Mouse (Mus musculus) heart, postnatal 36 days (tissue): ENCODE data around the gene Tnk1. TPM values are rescaled to one million over a fixed set of nuclear protein-coding genes. Genes with fewer than 3 reads are reported as not detected.

Source experiments
- DNase-seq, 2 experiments: peaks; one replicate each; pipeline ENCODE4 v3.0.0; 2021 to 2022
- intact Hi-C: fragments of 180-260 bp; cut with DNase I; formaldehyde crosslinking; loops from one replicate; pipeline ENCODE4 v1.15.1; 2025
- microRNA-seq, 2 experiments: library from miRNA; unstranded; fragments of <30 nt; microRNA quantifications; one replicate each; pipeline ENCODE4 v1.2.0; 2021; ENCODE audit warnings: borderline number of aligned reads in 2 of 2
- total RNA-seq, 2 experiments: library from RNA; stranded (reverse); gene quantifications; 2 replicates each; pipeline ENCODE4 v1.2.3; 2021

Tnk1 gene
- total RNA-seq, 2 experiments from 2014 or later: 0.08 to 0.11 TPM

DNA sequence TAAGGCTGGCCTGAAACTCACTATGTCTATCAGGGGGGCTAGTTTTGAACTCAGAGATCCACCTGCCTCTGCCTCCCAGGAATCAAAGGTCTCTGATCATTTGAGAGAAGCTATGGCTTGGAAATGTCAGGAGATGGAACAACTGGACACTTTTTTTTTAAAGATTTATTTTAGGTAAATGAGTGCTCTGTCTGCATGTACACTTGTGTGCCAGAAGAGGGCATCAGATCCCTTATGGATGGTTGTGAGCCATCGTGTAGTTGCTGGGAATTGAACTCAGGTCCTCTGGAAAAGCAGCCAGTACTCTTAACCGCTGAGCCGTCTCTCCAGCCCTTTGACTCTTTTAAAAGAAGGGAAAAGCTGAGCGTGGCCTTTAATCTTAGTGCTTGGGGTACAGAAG lies 52.2 kb downstream of the Tnk1 start:
- intact Hi-C loops: no loop called here

DNA sequence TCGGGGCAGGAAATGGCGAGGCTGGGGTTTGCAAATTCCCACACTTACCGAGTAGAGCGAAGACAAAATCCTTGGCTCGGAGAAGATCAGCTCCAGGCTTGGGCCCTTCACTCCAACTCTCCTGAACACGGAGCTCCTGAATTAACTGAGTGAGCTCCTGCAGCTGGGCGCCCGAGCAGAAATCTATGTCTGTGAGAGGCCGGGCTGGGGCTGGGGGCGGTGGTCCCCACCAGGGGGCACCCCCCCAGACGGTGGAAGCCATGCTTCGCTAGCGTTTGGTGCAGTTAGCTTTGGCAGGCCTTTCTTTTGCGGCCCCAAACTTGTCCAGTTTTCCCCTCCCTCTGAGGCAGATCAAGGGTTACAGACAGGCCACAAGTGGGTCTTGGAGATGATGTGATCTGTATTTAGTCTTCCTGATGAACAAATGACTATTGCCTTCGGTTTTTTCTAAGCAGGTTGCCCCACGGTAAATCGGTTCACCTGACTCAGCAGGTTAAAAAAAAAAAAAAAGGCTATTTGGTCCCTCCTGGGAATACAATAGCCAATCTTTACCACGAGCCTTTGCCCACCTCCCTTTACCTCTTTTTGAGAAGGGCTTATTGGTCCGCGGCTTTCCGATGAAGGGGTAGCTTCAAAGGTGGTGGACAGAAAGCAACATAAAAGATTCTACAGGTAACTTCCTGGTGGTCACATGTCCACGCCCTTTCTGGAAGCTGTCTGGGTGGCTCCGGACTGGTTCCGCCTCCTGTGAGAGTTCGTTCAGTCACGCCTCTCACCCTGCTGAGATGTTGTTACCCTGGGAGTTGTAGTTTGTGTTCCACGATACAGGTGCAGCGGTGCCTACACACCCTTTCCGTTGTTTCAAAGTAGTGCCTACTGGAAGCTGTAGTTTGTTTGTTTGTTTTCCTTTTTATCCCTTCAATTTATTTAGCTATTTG lies 53.3 kb downstream of the Tnk1 start, which contains the start of gene Tmem102:
Gene Tmem102 (minus strand): TSS at position 653 of the 938 bp plus-strand sequence.
- DNase-seq: no peak
- intact Hi-C loops: loop anchor here (5.0 kb wide), 1 partner anchor 123 kb away; the partner anchor contains the start of gene Senp3

More for the DNA sequence above, 52.2 kb downstream of the Tnk1 start:
- DNase-seq: no peak

DNA sequence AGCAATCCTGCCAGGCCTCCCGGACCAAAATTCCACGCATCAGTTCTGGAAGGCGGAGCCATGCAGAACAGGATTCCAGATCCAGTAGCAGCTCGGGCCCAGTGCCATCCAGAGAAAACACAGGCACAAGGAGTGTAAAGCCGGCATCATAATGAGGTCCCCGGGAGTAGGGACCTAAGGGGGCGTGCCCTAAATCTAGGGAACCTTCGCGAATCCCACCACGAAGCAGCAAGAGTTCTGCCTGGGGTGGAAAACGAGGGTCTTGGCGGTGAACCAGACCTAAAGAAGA lies 53.9 kb downstream of the Tnk1 start:
- peak; percentile 23 to 41 for DNase-seq
- intact Hi-C loops: loop anchor here (5.0 kb wide), 1 partner anchor 122 kb away; the partner anchor contains the start of gene Senp3

DNA sequence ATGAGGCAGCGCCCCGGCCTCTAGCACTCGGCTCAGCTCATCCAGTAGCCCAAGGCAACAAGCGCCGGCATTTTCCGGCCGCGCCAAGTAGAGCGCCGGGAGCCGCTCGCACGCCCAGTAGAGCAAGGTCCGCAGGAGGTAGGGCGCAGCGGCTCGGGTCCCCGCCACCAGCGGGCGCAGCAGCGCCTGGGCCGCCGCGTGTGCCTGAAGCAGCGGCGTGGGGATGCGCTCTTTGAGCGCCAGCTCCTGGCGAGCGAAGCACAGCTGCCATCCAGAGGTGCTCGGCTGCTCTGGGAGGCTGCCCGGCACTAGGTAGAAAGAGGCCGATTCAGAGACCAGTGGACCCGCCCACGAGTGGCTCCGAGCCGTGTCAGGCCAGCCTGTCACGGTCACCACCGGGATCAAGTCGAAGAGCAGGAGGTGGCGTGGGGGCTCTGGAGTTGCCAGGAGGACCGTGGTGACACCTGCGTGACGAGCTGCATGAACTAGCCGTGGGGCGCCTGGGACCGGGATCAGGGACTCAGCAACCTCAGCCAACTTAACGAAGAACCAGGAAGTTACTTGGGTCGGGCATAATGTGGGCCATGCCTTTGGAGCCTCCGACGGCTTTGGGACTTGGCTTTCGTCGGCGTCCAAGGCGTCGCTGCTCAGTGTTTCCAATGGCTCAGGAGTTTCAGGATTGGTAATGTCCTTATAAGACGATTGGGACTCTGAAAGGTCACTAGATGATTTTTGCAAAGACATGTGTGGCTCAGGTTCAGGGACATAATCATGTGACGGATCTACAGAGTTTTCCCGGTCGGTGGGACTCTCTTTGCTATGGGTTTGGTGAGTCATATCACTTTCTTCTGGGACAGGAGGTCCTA lies 54.5 kb downstream of the Tnk1 start:
- intact Hi-C loops: loop anchor here (2.0 to 5.0 kb wide), 5 partner anchors 31 to 122 kb away; partner anchors contain the start of genes Polr2a and Senp3
- DNase-seq: peak; percentile 78 to 82

GRCm38 (mm10) chr11:69803328-69803727 lies 55.2 kb downstream of the Tnk1 start:
- no peak for DNase-seq
- intact Hi-C loops: loop anchor here (2.0 to 5.0 kb wide), 5 partner anchors 31 to 121 kb away; partner anchors contain the start of genes Polr2a and Senp3

DNA sequence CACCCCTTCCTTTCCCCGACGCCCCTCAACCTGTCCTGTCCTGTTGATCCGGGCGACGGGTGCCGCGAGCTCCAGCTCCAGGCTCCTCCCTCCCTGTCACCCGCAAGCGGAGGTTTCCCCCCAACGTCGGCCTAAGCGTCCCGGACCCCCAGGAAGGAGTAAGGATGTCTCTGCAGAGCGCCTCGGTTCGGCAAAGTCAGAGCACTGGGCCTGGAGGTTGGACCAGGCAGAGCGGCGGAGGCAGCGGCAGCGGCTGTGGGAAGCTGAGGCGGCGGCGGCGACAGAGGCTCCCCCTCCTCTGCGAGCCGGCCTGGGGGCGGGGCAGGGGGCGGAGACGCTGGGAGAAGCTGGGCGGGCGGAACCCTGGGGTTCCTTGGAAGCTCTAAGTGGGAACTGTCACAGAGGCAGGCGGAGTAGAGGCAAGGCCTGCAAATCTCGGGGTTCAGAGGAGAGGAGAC lies 55.9 kb downstream of the Tnk1 start:
- intact Hi-C loops: loop anchor here (2.0 to 5.0 kb wide), 5 partner anchors 32 to 120 kb away; partner anchors contain the start of genes Polr2a and Senp3
- peak; percentile 92 for DNase-seq

DNA sequence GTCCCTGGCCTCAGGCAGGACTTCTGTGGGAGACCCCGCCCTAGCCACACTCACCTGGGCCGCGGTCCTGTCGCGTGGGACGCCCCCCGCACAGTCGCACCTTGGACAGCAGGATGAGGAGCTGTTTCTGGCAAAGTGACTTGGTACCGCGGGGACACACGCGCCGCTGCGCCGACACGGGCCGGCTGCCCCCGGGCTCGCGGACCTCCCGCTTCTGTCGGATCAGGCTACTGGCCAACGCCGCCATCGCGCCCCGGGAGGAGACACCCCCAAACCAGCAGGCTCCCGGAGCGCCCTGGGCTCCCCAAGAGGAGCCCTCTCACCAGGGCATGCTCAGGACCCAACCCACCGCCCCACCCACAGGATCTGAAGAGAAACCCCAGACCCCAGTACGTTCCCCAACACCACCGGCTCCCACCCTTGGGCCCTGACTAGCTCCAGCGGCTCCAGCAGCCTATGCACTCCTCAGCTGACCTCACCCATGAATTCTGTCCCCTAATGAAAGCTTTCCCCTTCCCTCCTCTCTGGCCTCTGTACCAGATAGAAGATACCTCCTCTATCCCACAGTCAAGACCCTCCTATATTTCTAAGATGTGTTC lies 57.1 kb downstream of the Tnk1 start, which contains the start of gene Fgf11:
Gene Fgf11 (minus strand): TSS at position 479 of the 599 bp plus-strand sequence.
- no peak for DNase-seq

More for the DNA sequence above, 57.1 kb downstream of the Tnk1 start, which contains the start of gene Fgf11:
- intact Hi-C loops: loop anchor here (5.0 kb wide), 1 partner anchor 119 kb away; the partner anchor contains the start of gene Senp3

Small RNA genes lying within 50 kb of the gene (microRNA-seq; reads per million reads assigned to microRNA genes)
- gene Mir6924: 0 reads per million in 2 experiments

Other genes with a start within 250 kb of the Tnk1 start
- not detected for gene Shbg, start 240.8 kb downstream of the Tnk1 start, total RNA-seq
- gene Sat2, start 236.7 kb downstream of the Tnk1 start, total RNA-seq: 1 to 10 TPM; 3.7 to 4.1 TPM
- gene Fxr2, start 225.7 kb downstream of the Tnk1 start, total RNA-seq: 10 to 100 TPM; 87.3 to 98.6 TPM
- gene Sox15, start 203.4 kb downstream of the Tnk1 start, total RNA-seq: not detected
- gene Mpdu1, start 196.1 kb downstream of the Tnk1 start, total RNA-seq: 10 to 100 TPM; 14.9 to 16.2 TPM
- 1 to 10 TPM; 8.7 to 9.1 TPM for gene Cd68, start 192.6 kb downstream of the Tnk1 start, total RNA-seq
- 100 to 1,000 TPM; 188 to 222 TPM for gene Eif4a1, start 186.3 kb downstream of the Tnk1 start, total RNA-seq
- gene Senp3, start 176.6 kb downstream of the Tnk1 start, total RNA-seq: 10 to 100 TPM; 30.4 to 31.8 TPM
- 1 to 10 TPM; 1.4 to 2.4 TPM for gene Tnfsf13, start 172.9 kb downstream of the Tnk1 start, total RNA-seq
- 10 to 100 TPM; 16.3 to 21.0 TPM for gene Tnfsf12, start 162.9 kb downstream of the Tnk1 start, total RNA-seq
- gene Tnfsfm13, start 162.6 kb downstream of the Tnk1 start, total RNA-seq: 1 to 10 TPM; 4.4 to 4.6 TPM
- gene Polr2a, start 100.1 kb downstream of the Tnk1 start, total RNA-seq: 10 to 100 TPM; 30.1 to 35.4 TPM
- gene Slc35g3, start 96.8 kb downstream of the Tnk1 start, total RNA-seq: not detected
- 10 to 100 TPM; 39.0 to 43.1 TPM for gene Zbtb4, start 92.8 kb downstream of the Tnk1 start, total RNA-seq
- 1 to 10 TPM; 3.6 to 4.3 TPM for gene Chrnb1, start 62.8 kb downstream of the Tnk1 start, total RNA-seq
- gene Fgf11, start 56.9 kb downstream of the Tnk1 start, total RNA-seq: 1 to 10 TPM; 2.4 to 3.0 TPM
- under 1 TPM; 0.41 to 0.56 TPM for gene Tmem102, start 53.1 kb downstream of the Tnk1 start, total RNA-seq
- gene Gm39566, start 43.4 kb downstream of the Tnk1 start, total RNA-seq: not detected
- gene Spem2, start 40.3 kb downstream of the Tnk1 start, total RNA-seq: not detected
- not detected for gene Spem1, start 36.5 kb downstream of the Tnk1 start, total RNA-seq
- 1 to 10 TPM; 4.6 to 4.8 TPM for gene Nlgn2, start 20.9 kb downstream of the Tnk1 start, total RNA-seq
- 100 to 1,000 TPM; 189 to 220 TPM for gene Tmem256, start 20.2 kb downstream of the Tnk1 start, total RNA-seq
- 10 to 100 TPM; 24.6 to 26.7 TPM for gene Plscr3, start 12.4 kb downstream of the Tnk1 start, total RNA-seq
- gene Tmem95, start 19.3 kb upstream of the Tnk1 start, total RNA-seq: not detected
- 1 to 10 TPM; 2.6 to 2.8 TPM for gene Kctd11, start 22.7 kb upstream of the Tnk1 start, total RNA-seq
- under 1 TPM; 0.78 to 0.89 TPM for gene Acap1, start 36.8 kb upstream of the Tnk1 start, total RNA-seq
- under 1 TPM; 0.73 to 0.89 TPM for gene 2810408A11Rik, start 42.3 kb upstream of the Tnk1 start, total RNA-seq
- 10 to 100 TPM; 40.2 to 47.4 TPM for gene Neurl4, start 42.3 kb upstream of the Tnk1 start, total RNA-seq
- 10 to 100 TPM; 28.2 to 32.1 TPM for gene Gps2, start 55.2 kb upstream of the Tnk1 start, total RNA-seq
- gene Eif5a, start 63.2 kb upstream of the Tnk1 start, total RNA-seq: 100 to 1,000 TPM; 420 to 449 TPM
- gene Ybx2, start 77.1 kb upstream of the Tnk1 start, total RNA-seq: 10 to 100 TPM; 18.4 to 20.3 TPM
- gene Slc2a4, start 89.5 kb upstream of the Tnk1 start, total RNA-seq: 100 to 1,000 TPM; 385 to 406 TPM
- gene Cldn7, start 106.0 kb upstream of the Tnk1 start, total RNA-seq: not detected
- gene Ctdnep1, start 122.4 kb upstream of the Tnk1 start, total RNA-seq: 100 to 1,000 TPM; 160 to 169 TPM
- gene Elp5, start 123.8 kb upstream of the Tnk1 start, total RNA-seq: 10 to 100 TPM; 47.0 to 47.4 TPM
- gene Gabarap, start 132.4 kb upstream of the Tnk1 start, total RNA-seq: 100 to 1,000 TPM; 306 to 329 TPM
- 10 to 100 TPM; 23.1 to 23.4 TPM for gene Phf23, start 137.0 kb upstream of the Tnk1 start, total RNA-seq
- 1 to 10 TPM; 5.0 to 6.1 TPM for gene Dvl2, start 141.9 kb upstream of the Tnk1 start, total RNA-seq
- gene Acadvl, start 156.7 kb upstream of the Tnk1 start, total RNA-seq: 1,000 to 10,000 TPM; 1,292 to 1,425 TPM
- 1 to 10 TPM; 6.3 to 7.4 TPM for gene Dlg4, start 158.2 kb upstream of the Tnk1 start, total RNA-seq
- gene Asgr1, start 195.4 kb upstream of the Tnk1 start, total RNA-seq: not detected
- gene Asgr2, start 233.9 kb upstream of the Tnk1 start, total RNA-seq: not detected